Mouse (Mus musculus) limb, embryonic 11.5 days (tissue): ENCODE results near the gene Akna. TPM values are rescaled to one million over a fixed set of nuclear protein-coding genes. Genes with fewer than 3 reads are reported as not detected.

Experiments used
- polyA plus RNA-seq: library from polyadenylated mRNA; unstranded; fragments of >200 nt; fragmentation: Nextera tagmentation; extraction: Ambion mirVana; gene quantifications from 2 replicates; pipeline ENCODE4 v1.2.1, GENCODE M21; 2014

Akna gene
- polyA plus RNA-seq, 1 experiment from 2014 or later, result 9.5 TPM

Other genes starting within 250 kb of the Akna start
- 0.44 and 0.69 TPM in 2 replicates for gene Ambp, start 248.6 kb downstream of the Akna start, polyA plus RNA-seq
- gene Kif12, start 231.2 kb downstream of the Akna start, polyA plus RNA-seq, result not detected in 2 replicates
- 9.8 and 12.1 TPM in 2 replicates for gene Col27a1, start 189.3 kb downstream of the Akna start, polyA plus RNA-seq
- gene Orm1, start 58.8 kb downstream of the Akna start, polyA plus RNA-seq, result not detected in 2 replicates
- not detected in 2 replicates for gene Orm3, start 47.2 kb downstream of the Akna start, polyA plus RNA-seq
- gene Orm2, start 40.9 kb downstream of the Akna start, polyA plus RNA-seq, result not detected in 2 replicates
- 13.8 and 14.0 TPM in 2 replicates for gene Whrn, start 92.6 kb upstream of the Akna start, polyA plus RNA-seq
- 277 and 294 TPM in 2 replicates for gene Atp6v1g1, start 141.4 kb upstream of the Akna start, polyA plus RNA-seq
- 10.4 and 10.8 TPM in 2 replicates for gene Tmem268, start 155.4 kb upstream of the Akna start, polyA plus RNA-seq
- not detected in 2 replicates for gene Gm11213, start 201.9 kb upstream of the Akna start, polyA plus RNA-seq
- not detected in 2 replicates for gene Tex48, start 219.1 kb upstream of the Akna start, polyA plus RNA-seq